8 mouse cellular contexts compared by ENCODE assay signal in the genomic region with DNA sequence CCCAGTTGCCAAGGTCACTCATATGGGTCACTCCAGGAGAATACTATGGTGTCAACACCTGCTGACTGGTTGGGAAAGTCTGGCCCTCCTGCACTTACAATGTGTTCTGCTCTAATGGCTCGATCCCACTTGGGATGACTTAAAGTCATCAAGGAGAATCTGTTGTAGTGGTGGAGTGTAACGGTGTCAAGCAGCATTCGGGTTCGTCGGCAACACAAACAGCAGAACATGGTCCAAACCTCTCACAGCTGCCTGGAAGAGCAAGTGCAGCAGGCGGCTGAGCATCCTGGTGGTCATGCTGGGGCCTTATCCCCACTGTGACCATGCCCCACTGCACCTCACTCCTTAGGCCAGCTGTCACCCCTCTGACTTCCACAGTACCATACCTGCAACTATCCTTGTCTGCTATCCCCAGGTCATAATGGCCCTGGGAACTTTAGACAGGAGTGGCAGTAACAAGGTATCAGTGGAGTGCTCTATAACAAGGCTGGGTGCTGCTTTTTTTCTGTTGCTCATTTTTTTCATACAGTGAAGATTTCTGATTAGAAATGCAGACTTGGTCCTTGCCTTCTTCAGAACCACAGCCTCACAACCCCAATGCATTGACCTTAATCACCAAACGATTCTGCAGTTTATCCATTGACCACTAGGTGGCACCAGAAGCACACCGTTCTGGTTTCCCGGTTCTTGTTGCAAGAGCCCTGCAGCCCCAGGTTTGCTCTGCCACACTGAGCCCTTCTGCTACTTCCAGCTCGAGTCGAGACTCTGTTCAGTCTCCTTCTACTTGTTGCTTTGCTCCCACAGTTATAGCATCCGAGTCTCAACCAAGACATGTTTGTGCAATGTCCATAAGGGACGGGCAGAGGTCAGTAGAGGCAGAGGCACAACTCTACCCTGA. TPM values are rescaled to one million over a fixed set of nuclear protein-coding genes. Genes with fewer than 3 reads are reported as not detected.
A peak's percentile ranks its signal among the peaks of the same experiment; 100 is the strongest.
DNase-seq lines count a peak whose midpoint lies in the region; ATAC-seq lines count a peak whose summit lies in the region.

No protein-coding gene starts in this region.

- no peak overlapping the region for H3K27ac ChIP-seq in heart, embryonic 12.5 days (ENCODE audit: poor library complexity, severe bottlenecking)
- no peak overlapping the region for H3K27ac ChIP-seq in intestine, embryonic 16.5 days (ENCODE audit: low read length)
- no peak overlapping the region for H3K27ac ChIP-seq in midbrain, embryonic 11.5 days (ENCODE audit: low read depth, low read length)

- 56% methylated on average over 13 of the region's 13 CpGs for WGBS in heart, embryonic 12.5 days
- 57% methylated on average over 13 of the region's 13 CpGs for WGBS in intestine, embryonic 16.5 days
- 61% methylated on average over 13 of the region's 13 CpGs for WGBS in midbrain, embryonic 11.5 days

- no peaks in the 10 kb centered on the region for H3K9me3 ChIP-seq in heart, embryonic 12.5 days (replicated peaks)
- no peaks in the 10 kb centered on the region for H3K9me3 ChIP-seq in intestine, embryonic 16.5 days (ENCODE audit: control insufficient read depth, low read length)
- H3K9me3 ChIP-seq in midbrain, embryonic 11.5 days (ENCODE audit: control insufficient read depth, low read length) = no peaks in the 10 kb centered on the region

- no peak overlapping the region for H3K4me3 ChIP-seq in heart, embryonic 12.5 days
- no peak overlapping the region for H3K4me3 ChIP-seq in intestine, embryonic 16.5 days (ENCODE audit: low read length)
- H3K4me3 ChIP-seq in midbrain, embryonic 11.5 days (ENCODE audit: low read depth, low read length) = no peak overlapping the region

- peaks cover 72% of the 10 kb centered on the region for H3K36me3 ChIP-seq in heart, embryonic 12.5 days
- H3K36me3 ChIP-seq in intestine, embryonic 16.5 days (ENCODE audit: control insufficient read depth, insufficient read depth, low read length) = peaks cover 3% of the 10 kb centered on the region
- peaks cover 10% of the 10 kb centered on the region for H3K36me3 ChIP-seq in midbrain, embryonic 11.5 days (ENCODE audit: control insufficient read depth, insufficient read depth, low read length)

- DNase-seq in heart, adult 18-20 months = peak; percentile 64 to 88
- peak; percentile 89 to 90 for DNase-seq in cerebellum, postnatal 14 days
- DNase-seq in frontal cortex, postnatal 36 days (ENCODE audit: low spot score in 2 of 2) = peak; percentile 74 to 87
- peak; percentile 88 for DNase-seq in left cerebral cortex, postnatal 14 days (ENCODE audit: low spot score in 2 of 2)
- DNase-seq in midbrain, embryonic 11.5 days (ENCODE audit: low spot score, missing footprints) = peak; percentile 99
- peak; percentile 55 to 56 for DNase-seq in right cerebral cortex, postnatal 36 days (ENCODE audit: low spot score in 2 of 2)

- H3K9ac ChIP-seq in heart, embryonic 12.5 days = no peak overlapping the region
- H3K9ac ChIP-seq in intestine, embryonic 16.5 days (ENCODE audit: low read depth, low read length) = no peak overlapping the region
- H3K9ac ChIP-seq in midbrain, embryonic 11.5 days (ENCODE audit: low read length) = no peak overlapping the region

- H3K4me2 ChIP-seq in heart, embryonic 12.5 days = no peak overlapping the region
- no peak overlapping the region for H3K4me2 ChIP-seq in intestine, embryonic 16.5 days (ENCODE audit: low read depth, low read length)
- no peak overlapping the region for H3K4me2 ChIP-seq in midbrain, embryonic 11.5 days

- intact Hi-C loops in left cerebral cortex, postnatal 14 days (cut with DNase I) = loop anchor here (5.0 to 10.0 kb wide), 3 partner anchors 109 to 392 kb away; no protein-coding TSS in a partner anchor

- H3K27me3 ChIP-seq in heart, embryonic 12.5 days (replicated peaks) = no peaks in the 10 kb centered on the region
- H3K27me3 ChIP-seq in intestine, embryonic 16.5 days (replicated peaks; ENCODE audit: control insufficient read depth, insufficient read depth, low read length) = no peaks in the 10 kb centered on the region
- H3K27me3 ChIP-seq in midbrain, embryonic 11.5 days (ENCODE audit: control insufficient read depth, insufficient read depth, low read length) = no peaks in the 10 kb centered on the region

- no peak for ATAC-seq in heart, embryonic 12.5 days (ENCODE audit: insufficient number of reproducible peaks, low FRiP score)
- peak; percentile 56 for ATAC-seq in intestine, embryonic 16.5 days
- ATAC-seq in midbrain, embryonic 11.5 days (ENCODE audit: low FRiP score) = peak; percentile 69; the same call in 1 of the 2 replicates

- peaks cover 3% of the 10 kb centered on the region; the same call in 1 of the 2 replicates for H3K4me1 ChIP-seq in heart, embryonic 12.5 days (replicated peaks)
- H3K4me1 ChIP-seq in intestine, embryonic 16.5 days (ENCODE audit: control insufficient read depth, insufficient read depth, low read length) = no peaks in the 10 kb centered on the region
- H3K4me1 ChIP-seq in midbrain, embryonic 11.5 days (ENCODE audit: control insufficient read depth, insufficient read depth, low read length) = no peaks in the 10 kb centered on the region

RNA-seq across cellular contexts. Expression of a gene that starts 23.5 kb away (rescaled TPM):
- not detected for total RNA-seq in heart, adult 18-20 months (2021)
- polyA plus RNA-seq in heart, embryonic 12.5 days (2016; fragmentation: Nextera tagmentation; extraction: Ambion mirVana) = 0.09 and 0.35 TPM in 2 replicates
- polyA plus RNA-seq in intestine, embryonic 16.5 days (2015; fragmentation: Nextera tagmentation; extraction: Ambion mirVana) = 1.1 and 2.4 TPM in 2 replicates
- under 1 TPM in 1 of 2 experiments, not detected in 1; 0.25 TPM for total RNA-seq in left cerebral cortex, postnatal 14 days (2021)
- polyA plus RNA-seq in midbrain, embryonic 11.5 days (2014; fragmentation: Nextera tagmentation; extraction: Ambion mirVana) = 0.11 and 0.30 TPM in 2 replicates

RNA-seq across cellular contexts. Expression of a gene that starts 46.0 kb away (rescaled TPM):
- total RNA-seq in heart, adult 18-20 months (2021) = 10 to 100 TPM in 1 of 2 experiments, 1 to 10 TPM in 1; 9.0 to 10.8 TPM
- polyA plus RNA-seq in heart, embryonic 12.5 days (2016; fragmentation: Nextera tagmentation; extraction: Ambion mirVana) = 24.1 and 25.1 TPM in 2 replicates
- 13.2 and 15.5 TPM in 2 replicates for polyA plus RNA-seq in intestine, embryonic 16.5 days (2015; fragmentation: Nextera tagmentation; extraction: Ambion mirVana)
- 10 to 100 TPM; 48.8 to 53.3 TPM for total RNA-seq in left cerebral cortex, postnatal 14 days (2021)
- 52.0 and 53.5 TPM in 2 replicates for polyA plus RNA-seq in midbrain, embryonic 11.5 days (2014; fragmentation: Nextera tagmentation; extraction: Ambion mirVana)
